Mouse (Mus musculus) hematopoietic stem cell, adult 5-6 weeks (primary cell): ENCODE measurements around the gene Mbd4. TPM values are rescaled to one million over a fixed set of nuclear protein-coding genes. Genes with fewer than 3 reads are reported as not detected.
"Not testable (repeated sequence)": the region's sequence is repeated elsewhere in the genome, so short reads cannot be mapped to it uniquely, and the experiment has no call there.

ENCODE experiments used
- ATAC-seq, 2 experiments: fragments of 125-278 bp in 1 of 2; replicated peaks in 1 of 2; 2 replicates each; pipeline ENCODE4 v1.8.0; 2016 to 2017; ENCODE audit warnings: inconsistent platforms in 2 of 2, mild to moderate bottlenecking in 2 of 2, moderate number of reproducible peaks in 2 of 2, low read depth in 1 of 2, moderate TSS enrichment in 1 of 2; ENCODE audit not compliant: low FRiP score in 2 of 2, poor library complexity in 2 of 2, severe bottlenecking in 2 of 2, insufficient read depth in 1 of 2, low TSS enrichment in 1 of 2
- total RNA-seq: library from RNA; stranded (forward); fragments of 172-1452, 232-1000 nt; gene quantifications from 2 replicates; pipeline ENCODE4 v1.2.3, GENCODE M21; 2017

The Mbd4 gene
- total RNA-seq, 1 experiment from 2014 or later: 27.3 TPM

DNA sequence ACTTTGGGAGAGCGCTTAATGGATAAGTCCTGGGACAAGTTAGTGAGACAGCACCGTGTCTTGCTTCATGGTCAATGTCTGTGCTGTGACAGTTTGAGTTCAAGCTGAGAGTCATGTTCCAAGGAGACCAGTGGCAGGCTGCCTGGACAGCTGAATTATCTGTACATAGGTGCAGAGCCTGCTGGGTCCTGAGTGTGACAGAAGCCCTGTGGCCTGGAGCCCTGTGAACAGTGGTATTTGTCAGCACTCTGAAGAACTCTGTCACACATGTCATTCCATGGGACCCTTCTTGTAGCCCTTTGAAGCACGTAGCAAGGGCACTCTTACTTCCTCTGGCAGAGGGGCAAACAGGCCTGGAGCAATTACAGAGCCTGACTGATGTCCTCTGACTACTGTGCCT lies 18.1 kb upstream of the Mbd4 start:
- not testable (repeated sequence) for ATAC-seq

GRCm38 (mm10) chr6:115867157-115867556 lies 14.0 kb upstream of the Mbd4 start:
- not testable (repeated sequence) for ATAC-seq

DNA sequence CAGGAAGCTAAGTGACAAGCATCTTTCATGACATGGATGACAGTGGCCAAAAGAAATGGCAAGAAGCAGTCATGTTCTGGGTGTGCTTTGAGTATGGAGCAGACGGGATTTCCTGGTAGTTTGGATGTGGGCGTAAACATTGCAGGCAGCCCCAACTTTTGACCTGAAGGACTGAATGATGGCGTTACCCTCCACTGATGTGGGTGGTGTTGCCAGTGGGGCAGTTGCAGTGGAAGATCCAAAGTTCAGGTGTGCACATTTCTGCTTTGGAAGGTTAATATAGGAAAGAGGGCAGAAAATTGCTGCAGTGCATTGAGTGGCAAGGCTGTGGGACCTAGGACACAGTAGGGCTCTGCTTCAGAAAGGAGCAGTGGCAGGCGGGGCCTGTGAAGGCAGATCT lies 12.1 kb upstream of the Mbd4 start:
- ATAC-seq: no peak

DNA sequence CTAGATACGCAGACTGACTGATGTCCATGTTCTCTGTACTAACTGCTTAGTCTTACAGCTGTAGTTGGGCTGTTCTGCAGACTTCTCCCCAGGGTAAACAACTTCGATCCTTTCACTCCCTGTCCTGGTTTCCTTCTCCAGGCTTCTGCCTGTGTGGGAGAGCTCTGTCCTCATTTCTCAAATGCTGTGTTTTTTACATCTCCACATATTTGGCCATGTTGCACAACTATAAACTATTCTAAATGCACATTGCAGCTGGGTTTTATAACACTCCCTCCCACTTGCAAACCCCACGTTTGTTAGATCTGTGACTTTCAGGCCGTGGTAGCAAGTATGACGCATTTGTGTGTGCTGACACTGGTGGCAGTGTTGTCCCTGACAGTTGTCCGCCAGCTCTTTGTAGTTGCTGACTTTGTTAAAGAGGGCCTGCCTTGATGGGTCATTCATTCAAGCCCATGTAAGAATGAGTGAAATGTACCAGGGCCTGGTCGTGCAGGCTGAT lies 10.2 kb upstream of the Mbd4 start:
- no peak for ATAC-seq

DNA sequence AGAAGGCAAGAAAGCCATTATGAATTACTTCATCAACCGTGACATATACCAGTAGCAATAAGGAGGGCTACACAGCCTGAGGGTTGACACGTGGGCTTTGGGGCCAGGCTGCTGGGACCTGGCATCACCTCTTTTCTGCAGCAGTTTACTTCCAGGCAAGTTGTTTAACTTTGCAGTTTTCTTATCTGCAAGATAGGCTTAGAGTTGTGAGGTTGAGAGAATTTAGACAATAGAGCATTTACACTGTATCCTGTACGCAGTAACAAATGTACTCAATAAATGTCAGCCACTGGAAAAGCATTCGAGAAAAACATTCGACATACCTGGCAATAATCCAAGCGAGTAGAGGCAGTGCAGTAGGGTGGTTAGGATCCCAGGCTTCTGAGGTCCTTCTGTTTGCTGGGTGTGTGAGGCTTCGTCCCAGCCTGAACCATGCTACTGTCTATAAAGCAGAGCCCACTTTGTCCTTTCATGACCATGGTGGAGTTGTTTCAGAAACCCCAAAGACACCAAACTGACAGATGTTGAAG lies 6.9 kb upstream of the Mbd4 start:
- no peak for ATAC-seq

GRCm38 (mm10) chr6:115859258-115859657 lies 6.1 kb upstream of the Mbd4 start:
- no peak for ATAC-seq

GRCm38 (mm10) chr6:115856361-115856745 lies 3.2 kb upstream of the Mbd4 start:
- ATAC-seq: no peak

GRCm38 (mm10) chr6:115855733-115856360 lies 2.7 kb upstream of the Mbd4 start:
- no peak for ATAC-seq

DNA sequence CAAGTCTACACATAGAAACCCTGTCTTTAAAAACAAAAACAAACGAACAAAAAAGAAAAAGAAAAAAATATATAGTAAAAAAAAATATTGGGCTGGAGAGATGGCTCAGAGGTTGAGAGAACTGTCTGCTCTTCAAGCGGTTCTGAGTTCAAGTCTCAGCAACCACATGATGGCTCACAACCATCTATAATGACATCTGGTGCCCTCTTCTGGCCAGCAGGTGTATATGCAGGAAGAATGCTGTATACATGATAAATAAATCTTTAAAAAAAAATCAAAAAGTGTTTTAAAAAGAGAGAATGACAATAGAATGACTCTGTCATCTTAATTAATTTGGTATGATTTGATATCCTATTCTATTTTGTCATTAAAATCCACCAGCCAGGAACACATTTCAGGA lies 1.3 kb upstream of the Mbd4 start:
- ATAC-seq: no peak

DNA sequence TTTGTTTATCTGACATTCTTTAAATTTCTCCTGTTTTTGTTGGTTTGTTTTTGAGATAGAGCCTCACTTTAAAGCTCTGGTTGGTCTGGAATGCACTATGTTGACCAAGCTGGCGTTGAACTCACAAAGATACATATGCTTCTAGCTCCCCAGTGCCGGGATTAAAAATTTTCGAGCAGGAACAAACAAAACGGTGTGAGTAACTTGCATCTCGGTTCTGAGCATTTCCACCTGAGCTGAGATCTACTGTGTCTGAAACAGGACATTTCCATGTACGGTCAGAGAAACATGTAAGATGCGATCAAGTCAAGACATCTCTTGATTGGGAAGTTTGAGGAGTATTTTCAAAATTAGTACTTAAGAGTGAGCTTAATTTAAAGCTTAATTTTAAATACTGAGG lies 814 bp upstream of the Mbd4 start:
- ATAC-seq: no peak

- peak in 1 of 2 experiments; percentile 13; a peak in 2 of 4 replicates for ATAC-seq
These were observed 603 bp downstream of the Mbd4 start for GRCm38 (mm10) chr6:115852446-115853090.

DNA sequence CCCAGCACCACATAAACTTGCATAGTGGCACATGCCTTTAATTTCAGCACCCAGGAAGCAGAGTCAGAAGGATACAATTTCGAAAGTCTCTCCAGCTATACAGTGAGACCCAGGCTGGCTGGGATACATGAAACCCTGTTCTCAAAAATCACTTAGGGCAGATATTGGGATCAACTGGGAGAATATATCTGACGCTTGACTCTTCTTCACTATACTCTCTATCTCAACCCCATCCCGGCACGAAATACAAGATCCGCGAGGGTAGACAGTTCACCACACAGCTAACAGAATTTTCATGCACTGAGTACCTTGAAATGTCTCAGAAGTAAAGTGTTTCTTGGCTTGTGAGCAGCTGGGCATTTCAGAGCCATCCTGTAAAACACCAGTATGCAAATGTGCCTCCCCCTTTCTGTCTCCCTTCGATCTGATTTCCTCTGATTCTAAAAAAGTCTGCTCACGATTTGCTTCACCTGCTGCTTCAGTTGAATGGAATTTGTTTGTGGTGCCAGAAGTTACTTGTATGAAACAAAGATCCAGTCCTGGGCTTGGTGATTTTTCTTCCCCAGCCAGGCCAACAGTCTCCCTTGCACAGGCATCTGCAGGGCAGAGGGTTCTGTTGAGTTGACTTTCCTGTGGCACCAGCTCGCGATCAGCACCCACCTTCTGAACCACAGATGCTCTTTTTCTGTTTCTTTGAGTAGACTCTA lies 4.4 kb downstream of the Mbd4 start:
- ATAC-seq: no peak

GRCm38 (mm10) chr6:115846640-115847411 lies 6.3 kb downstream of the Mbd4 start:
- peak; percentile 68 to 80; a peak in 3 of 4 replicates for ATAC-seq

GRCm38 (mm10) chr6:115845006-115845405 lies 8.2 kb downstream of the Mbd4 start:
- ATAC-seq: no peak

- no peak for ATAC-seq
These were observed 14.4 kb downstream of the Mbd4 start for GRCm38 (mm10) chr6:115838745-115839144.

GRCm38 (mm10) chr6:115838161-115838597 lies 15.0 kb downstream of the Mbd4 start, which contains the start of gene Efcab12:
Gene Efcab12 (minus strand): TSS chr6:115838412.
- ATAC-seq: peak; percentile 94 to 99

DNA sequence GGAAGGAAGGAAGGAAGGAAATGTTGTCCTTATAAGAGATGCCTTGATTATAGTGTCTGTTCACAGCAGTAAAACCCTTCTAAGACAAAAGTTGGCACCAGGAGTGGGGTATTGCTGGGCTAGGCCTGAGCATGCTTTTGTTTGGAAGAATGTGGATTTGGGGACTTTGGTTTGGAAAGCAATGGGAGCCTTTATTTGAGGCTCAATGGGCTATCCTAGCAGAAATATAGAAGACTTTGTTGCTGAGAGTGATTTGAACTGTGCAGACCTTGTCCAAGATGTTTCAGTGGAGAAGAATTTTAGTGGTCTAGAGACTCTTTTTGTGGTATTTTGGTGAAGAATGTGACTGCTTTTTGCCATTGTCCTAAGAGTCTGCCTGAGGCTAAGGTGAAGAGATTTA lies 19.3 kb downstream of the Mbd4 start:
- ATAC-seq: no peak
